Mouse (Mus musculus) CH12F3 (cell line): ENCODE data around the gene Manf.

Experiments
- in situ Hi-C: fragments of 300-500 bp; cut with MboI; formaldehyde crosslinking; loops from 2 replicates; pipeline ENCODE4 v1.14.3; 2020; ENCODE audit warnings: low sequenced_read_pairs

Gene Manf

DNA sequence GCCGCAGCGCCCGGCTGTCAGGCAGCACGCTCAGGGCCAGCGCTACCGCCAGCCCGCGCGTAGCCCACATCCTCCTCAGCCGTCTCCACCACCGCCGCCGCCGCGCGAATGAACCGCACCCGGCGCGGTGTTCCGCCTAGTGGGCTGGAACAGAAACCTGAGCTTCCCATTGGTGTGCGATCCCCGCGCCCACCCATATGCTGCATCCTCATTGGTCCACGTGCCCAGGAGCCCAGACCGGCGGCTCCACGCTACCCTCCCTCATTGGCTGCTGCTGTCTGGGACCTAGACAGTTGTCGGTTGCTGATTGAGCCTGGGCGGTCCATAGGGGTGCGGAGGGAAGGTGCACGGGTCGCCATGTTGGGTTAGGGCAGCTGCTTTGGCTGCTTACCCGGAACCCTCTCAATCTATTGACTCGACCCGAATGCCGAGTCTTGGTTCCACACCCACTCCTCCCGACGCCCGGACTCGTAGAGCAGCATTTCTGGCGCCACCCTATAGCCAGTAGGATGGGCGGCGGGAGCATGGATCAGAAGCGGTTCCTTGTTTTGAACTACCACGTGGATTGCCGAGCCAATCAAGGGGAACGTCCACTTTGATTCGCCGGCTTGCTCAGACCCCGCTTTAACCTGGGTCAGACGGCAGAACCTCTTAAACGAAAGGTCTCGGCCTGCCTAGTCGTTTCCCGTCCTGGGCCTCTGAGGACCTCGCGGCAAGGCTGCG, at the start of gene Manf:
TSS of gene Manf (minus strand) at position 151 of the 723 bp plus-strand sequence.
- in situ Hi-C loops = no loop called here

DNA sequence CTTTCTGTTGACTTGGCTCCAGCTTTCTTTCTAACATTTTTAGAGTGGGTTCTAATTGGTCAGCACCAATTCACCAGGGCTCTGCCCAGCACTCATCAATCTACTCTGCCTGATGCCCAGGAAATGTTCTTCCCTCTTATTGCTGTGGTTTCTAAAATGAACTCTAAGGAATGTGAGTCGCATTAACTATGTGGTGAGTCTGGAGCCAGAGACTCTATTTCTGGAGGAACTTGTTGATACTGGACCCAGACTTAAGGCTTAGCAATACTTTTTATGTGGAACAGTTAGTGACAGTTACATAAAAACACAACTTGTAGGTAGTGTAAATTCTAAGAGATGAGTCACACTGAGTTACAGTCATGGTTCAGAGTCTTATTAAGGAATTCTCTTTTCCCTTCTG, 43.2 kb upstream of the Manf start:
- in situ Hi-C loops = no loop called here

DNA sequence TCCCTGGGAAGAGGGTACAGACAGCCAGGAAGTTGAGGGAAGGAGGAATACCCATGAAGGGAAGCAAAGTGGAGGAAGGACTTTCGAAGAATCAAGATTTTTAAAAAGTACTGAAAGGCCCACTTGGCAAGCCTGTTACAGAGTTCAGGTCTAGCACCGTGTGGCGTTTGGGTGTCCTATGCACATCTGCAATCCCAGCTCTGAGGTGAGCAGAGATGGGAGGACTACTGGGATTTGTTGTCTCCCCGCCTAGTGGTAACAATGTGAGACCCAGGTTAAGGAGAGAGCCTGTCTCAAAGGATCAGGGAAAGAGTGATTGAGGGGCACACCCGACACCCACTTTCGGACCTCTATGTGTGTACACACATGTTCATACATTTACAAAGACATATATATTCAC, 23.1 kb upstream of the Manf start:
- in situ Hi-C loops = loop anchor here (25.0 kb wide), 1 partner anchor 372 kb away; the partner anchor contains the start of genes Cish and Mapkapk3

DNA sequence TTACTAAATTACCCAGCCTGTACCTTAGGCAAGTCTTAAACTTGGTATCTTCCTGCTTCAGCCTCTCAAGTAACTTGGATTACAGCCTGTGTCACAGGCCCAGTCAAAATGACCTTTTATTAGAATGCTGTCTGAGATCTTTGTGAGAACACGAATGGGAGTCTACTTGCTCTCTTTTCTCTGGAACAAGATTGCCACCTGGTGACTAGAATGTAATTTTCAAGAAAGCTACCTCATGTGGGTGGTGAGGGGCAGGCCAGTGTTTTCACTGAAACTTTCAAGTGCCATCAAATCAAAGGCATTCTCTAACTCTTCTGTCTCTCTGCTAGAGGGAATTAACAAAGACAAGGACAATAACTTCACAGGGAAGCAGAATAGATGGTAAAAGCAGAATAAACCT, 22.0 kb upstream of the Manf start:
- in situ Hi-C loops = loop anchor here (25.0 kb wide), 1 partner anchor 374 kb away; the partner anchor contains the start of genes Cish and Mapkapk3

DNA sequence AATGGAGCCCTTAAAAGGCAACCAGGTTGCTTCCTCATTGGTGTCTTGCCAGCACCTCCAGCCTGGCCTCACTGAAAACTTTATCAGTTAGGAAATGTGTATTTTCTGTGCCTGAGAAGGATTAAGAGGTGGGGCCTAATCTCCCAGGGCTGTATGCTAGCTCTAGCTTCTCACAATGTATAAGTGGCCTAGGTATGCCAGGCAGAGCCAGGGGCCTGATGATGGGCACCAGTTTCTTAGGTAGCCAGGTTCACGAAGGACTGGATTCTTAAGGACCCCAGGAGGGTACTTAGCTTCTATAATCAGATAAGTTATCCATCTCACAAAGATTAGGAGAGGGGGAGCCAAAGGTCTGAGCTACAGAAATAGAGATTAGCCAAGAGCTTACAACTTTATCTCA, 19.8 kb upstream of the Manf start:
- in situ Hi-C loops = loop anchor here (25.0 kb wide), 1 partner anchor 376 kb away; the partner anchor contains the start of genes Cish and Mapkapk3

DNA sequence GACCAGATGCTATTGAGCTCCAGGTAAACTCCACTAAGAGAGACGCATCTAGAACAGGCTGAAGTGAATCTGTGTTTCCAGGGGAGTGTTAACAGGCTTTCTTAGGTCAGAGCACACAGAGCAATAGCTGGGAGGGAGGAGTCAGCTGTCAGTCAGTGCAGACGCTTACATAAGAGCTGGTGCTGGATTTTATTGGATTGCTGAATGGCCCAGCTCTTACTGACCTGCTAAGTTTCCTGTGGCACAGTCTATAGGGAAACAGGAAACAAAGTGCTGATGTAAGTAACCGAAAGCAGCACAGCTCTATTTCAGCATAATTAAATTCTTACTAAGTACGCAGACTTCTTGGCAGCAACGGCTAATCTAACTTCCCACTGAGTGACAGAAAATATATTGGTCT, 16.9 kb upstream of the Manf start:
- in situ Hi-C loops = loop anchor here (25.0 kb wide), 1 partner anchor 379 kb away; the partner anchor contains the start of genes Cish and Mapkapk3

DNA sequence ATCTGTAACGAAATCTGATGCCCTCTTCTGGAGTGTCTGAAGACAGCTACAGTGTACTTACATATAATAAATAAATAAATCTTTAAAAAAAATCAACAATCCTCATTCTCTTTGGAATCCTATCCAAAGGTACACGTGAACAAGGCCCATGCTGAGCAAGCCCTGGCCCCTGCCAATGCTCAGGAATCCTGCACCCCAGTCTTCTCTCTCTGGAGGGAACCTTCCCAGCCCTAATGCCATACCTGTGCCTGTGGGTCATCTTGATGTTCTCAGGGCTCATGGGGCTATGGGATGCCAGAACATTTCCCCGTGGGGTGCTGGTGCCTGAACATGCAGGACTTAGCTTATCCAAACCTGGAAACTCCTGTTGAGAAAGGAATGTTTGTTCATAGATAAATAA, 16.4 kb upstream of the Manf start:
- in situ Hi-C loops = loop anchor here (25.0 kb wide), 1 partner anchor 379 kb away; the partner anchor contains the start of genes Cish and Mapkapk3

DNA sequence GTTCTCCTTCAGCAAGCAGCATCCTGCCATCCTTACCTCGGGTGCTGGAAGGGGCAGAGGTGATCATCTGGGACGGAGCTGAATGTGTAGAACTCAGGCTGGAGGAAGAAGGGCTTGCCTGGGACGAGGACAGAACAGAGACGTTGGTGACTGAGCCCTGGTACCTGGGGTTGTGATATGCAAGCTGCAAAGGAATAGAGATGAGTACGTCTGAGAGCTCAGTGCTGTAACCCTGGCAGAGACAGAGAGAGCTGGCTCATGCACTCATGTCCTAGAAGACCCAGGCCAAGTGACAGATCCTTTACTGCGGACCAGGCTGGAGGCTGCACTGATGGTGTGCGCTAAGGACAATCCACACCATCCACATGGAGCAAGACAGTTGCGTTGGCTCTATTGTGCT, 14.8 kb upstream of the Manf start:
- in situ Hi-C loops = loop anchor here (25.0 kb wide), 1 partner anchor 381 kb away; the partner anchor contains the start of genes Cish and Mapkapk3

DNA sequence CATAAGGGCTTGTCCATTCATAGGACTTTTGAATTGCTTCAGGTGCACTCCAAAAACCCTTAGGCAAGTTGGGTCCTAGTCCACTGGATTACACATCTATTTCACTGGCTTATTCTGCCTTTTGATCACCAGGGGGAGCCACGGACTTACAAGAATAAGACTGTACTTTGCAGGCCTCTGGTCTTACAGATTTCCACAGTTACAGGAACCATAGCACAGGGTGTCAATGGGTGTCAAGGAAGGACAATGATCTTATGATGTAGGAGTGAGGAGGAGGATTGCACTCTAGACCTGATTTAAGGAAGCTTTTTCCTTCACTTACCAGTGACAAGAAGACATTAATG, 12.0 kb upstream of the Manf start:
- in situ Hi-C loops = loop anchor here (25.0 kb wide), 1 partner anchor 384 kb away; the partner anchor contains the start of genes Cish and Mapkapk3

DNA sequence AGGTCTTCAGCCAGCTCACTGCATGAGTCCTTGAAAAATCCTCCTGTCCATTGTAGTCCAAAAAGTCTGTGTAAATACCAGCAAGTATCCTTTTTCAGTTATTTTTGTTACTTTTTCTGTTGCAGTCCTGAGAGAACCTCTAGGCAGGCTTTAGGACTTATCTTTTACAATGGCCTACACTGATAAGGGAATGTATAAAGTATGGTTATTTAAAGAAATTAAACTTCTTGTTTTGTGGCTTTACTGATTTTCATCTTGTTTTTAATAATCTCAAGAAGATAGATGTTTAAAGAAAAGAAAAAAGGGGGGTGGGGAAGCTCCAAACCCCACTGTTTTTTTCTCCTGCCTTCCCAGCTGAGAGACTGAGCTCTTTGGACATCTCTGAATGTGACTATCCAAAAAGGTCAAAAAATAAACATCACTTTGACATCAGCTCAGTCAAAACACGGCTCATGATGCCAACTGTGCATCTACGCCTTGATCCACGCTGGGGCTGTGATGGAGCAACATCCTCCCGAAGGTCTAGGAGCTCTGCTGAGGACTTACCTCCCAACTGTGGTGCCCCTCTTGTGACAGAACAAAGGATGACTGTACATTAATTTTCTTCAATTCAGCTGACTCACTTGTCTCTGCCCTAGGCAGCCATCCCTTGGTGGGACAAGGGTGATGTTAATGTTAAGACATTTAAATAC, 11.5 kb upstream of the Manf start:
- in situ Hi-C loops = loop anchor here (25.0 kb wide), 1 partner anchor 384 kb away; the partner anchor contains the start of genes Cish and Mapkapk3

DNA sequence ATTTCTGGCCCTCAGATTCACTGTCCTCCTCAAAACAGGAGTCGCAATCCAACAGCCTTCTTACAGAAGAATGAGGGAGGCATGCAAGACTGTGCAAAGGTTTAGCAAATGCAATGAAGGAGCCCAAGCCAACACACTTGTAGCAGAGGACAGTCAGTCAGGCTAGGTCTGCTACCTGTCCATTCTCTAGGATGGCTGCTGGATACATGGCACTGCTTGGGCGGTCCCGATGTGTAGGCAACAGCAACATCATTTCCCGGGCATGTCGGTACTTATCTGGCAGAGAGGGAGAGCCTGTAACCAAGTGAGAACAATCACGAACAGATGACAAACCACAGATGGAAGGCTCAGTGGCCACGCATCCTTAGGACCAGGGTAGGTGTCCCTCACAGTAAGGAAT, 9.8 kb upstream of the Manf start:
- in situ Hi-C loops = loop anchor here (25.0 kb wide), 1 partner anchor 386 kb away; the partner anchor contains the start of genes Cish and Mapkapk3

DNA sequence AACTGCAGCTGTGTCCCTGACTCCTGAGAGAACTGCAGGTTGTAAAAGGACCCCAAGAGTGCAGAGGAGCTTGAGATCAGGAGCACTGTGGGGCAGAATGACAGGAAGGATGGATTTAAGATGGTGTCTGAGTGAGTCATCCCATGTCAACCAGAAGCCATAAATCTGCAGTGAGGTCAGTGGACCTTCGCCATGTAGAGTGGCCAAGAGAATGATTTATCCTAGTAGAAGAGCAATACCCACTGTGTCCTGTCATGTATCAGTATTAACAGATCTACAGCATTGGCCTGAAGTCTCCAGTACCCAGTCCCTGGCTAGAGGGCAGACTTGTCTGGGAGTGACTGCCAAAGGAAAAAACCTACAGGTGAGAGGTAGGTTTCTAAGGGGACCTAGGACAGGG, 7.1 kb upstream of the Manf start:
- in situ Hi-C loops = no loop called here

DNA sequence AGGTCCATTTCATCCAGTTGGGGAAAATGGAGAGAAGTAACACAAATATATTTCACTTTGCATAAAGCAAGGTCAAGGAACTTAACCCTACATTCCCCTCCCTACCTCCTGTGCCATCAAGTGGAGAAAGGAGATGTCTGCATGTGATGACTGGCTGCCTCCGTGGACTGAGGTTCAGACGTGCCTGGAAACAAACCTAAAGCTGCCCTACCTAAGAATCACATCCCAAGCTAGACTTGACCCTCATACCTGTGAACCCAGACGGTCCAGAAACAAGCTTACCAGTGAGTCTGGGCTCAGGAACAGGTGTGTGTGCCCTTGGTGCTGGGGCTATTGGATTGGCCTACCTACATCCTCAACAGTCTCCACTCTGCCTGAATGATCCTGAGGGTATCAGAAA, 1.5 kb upstream of the Manf start:
- in situ Hi-C loops = no loop called here

DNA sequence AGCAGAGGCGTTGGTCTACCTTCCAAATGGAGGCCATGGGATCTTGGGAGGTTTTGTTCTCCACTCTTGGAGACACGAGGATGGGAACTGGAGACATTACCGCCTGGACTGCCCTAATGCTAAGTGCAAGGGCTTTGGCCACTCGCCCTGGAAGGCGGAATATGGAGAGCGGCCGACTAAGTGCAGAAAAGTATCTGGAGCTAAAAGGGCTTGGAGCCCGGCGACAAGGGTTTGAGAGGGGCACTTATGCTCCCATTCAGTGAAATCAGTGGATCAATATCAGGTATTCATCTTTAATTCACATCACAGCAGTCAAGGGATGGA, 735 bp upstream of the Manf start:
- in situ Hi-C loops = no loop called here

DNA sequence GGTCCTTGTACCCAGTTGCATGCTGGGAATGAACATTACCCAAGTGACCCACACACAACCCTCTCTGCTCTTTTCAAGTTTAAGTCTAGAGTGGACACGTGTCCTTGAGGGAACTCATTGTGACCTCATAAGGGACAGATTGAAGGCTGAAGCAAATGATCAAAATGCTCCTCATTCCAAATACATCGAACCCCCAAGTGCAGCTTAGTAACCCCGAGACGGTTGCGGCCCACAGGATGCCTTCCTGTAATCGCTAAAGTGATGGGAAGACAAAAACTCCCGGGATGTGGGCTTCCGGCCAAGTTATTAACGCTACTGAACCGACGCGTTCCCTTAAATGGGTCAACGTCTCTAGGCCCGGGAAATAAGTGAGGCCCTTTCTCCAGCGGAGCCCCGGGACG, 438 bp downstream of the Manf start:
- in situ Hi-C loops = no loop called here

DNA sequence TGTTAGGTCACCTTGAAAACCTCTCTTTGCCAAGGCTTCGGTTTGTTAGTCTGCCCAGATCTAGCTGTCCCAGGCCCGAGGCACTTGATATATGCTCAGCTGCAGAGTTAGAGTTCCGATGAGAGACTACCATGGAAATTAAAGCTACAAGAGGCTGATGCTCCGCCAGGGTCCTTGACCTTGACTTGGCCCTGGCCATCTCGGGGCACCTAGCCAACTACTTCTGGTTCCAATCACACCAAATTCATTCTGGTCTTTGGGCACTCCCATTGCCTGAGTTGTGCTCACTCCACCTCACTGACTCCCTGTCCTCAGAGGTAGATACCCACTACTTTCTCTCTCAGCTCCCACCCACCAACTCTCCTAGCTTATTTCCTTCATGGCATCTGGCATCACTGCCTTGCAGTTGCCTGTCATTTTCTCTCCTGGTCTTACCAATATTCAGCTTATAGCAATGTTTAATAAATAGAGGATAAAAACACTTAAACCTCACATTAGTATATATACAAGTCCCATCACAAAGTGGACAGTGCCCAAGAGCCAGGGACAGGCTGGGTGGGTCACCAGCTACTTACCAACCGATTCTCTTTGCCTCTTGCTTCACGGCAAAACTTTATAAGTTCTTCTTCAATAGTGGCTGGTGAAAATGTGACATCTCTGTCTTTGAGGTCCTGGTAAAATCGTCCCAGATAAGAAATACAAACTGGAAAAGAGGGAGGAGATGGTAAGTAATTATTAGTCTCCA, 1.1 kb downstream of the Manf start:
- in situ Hi-C loops = no loop called here

DNA sequence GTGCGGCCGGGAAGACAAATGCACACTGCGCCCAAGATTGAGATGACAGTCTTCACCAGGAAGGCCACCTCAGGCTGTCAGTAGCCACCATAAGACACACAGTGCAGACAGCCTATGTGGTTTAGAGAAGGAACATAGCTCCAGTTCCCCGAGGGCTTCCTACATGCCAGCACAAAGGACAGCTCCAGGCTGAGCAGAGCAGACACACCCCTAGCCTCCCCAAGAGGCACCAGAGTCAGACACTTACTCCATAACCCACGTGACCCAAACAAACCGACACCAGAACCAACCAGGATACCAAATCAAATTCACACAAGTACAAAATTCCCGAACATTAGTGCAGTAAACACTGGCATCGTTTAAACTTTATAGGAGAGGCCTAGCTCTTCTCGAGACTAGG, 2.5 kb downstream of the Manf start:
- in situ Hi-C loops = no loop called here

DNA sequence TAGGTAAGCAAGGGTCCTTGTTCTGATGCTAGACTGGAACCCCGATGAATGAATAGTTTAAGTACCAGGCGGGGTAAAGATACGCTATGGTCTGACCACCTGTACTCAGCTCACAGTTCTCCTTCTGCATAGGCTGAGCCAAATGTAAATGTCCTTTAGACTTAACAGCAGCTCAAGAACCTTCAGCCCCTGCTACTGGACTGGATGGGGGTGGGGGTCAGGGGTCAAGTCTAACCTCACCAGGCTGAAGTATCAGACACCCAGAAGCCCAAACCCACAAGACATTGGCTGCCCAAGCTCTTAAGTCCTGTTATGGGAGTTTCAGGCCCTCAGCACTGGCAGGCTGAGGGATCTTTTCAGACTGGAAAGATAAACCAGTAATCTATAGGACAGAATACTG, 3.4 kb downstream of the Manf start:
- in situ Hi-C loops = no loop called here

DNA sequence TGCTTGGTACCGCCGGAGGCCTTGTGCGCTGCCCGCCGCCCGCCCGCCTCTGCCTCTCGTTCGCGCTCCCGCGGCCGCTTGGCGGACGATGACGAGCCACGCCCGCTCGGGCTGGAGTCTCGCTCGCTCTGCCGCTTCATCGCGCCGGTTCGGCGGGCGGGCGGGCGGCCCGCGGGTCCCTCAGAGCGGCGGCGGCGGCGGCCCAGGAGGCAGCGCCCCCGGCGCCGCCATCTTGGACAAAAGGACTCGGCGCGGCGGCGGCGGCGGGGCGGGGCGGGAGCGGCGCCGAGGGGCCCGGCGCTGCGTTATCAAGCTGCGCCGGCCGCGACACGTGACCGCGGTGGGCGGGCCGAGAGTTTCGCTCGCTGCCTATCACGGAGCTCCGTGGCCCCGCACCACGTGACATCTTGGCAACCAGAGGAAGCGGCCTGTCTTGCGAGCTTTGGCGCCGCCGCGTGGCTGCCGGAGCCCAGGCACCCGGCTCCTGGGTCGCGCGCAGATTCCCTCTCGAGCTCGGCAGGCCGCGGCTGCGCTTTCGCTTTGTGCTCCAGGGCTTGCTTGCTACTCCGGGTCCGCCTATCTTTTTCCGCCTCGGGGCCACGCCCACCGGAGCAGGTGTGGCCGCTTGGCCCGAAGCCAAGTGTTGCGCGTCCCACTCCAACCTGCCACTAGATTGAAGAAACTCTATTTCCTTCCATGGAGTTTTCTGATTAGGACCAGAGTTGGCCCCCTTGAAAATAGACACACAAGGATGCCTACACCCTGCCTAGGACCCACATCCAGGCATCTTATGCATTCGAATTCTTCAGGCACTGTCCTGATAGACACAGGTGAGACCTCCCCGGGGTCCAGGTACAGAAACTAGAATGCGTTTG, 4.7 kb downstream of the Manf start, which contains the start of gene Rbm15b:
TSS of gene Rbm15b (minus strand) at position 601 of the 875 bp plus-strand sequence.
- in situ Hi-C loops = no loop called here
